Mouse (Mus musculus): Measurements from ENCODE around the gene Vasp. TPM values are rescaled to one million over a fixed set of nuclear protein-coding genes. Genes with fewer than 3 reads are reported as not detected.

The Vasp gene
- polyA plus RNA-seq, 1 experiment, result 17.7 TPM

GRCm38 (mm10) chr7:19279052-19279451 lies 7.4 kb upstream of the Vasp start:
- no peaks in the 10 kb centered on the region for H3K36me3 ChIP-seq (ENCODE audit: control insufficient read depth)
- peaks cover 42% of the 10 kb centered on the region for H3K4me1 ChIP-seq (ENCODE audit: control insufficient read depth)
- peaks cover 69% of the 10 kb centered on the region for H3K27me3 ChIP-seq (ENCODE audit: control insufficient read depth)
- TF ChIP-seq TAL1 (IDR thresholded peaks at IDR 0.05; ENCODE audit: low read length) (no peak), GATA1 (IDR thresholded peaks at IDR 0.05; ENCODE audit: low read length) (no peak)
- H3K4me3 ChIP-seq (replicated peaks), result no peak overlapping the region
- peaks cover 12% of the 10 kb centered on the region for H3K9me3 ChIP-seq (ENCODE audit: control insufficient read depth, low read length)

- Histone ChIP-seq H3K27me3 (ENCODE audit: control insufficient read depth) (peaks cover 45% of the 10 kb centered on the region), H3K36me3 (ENCODE audit: control insufficient read depth) (no peaks in the 10 kb centered on the region), H3K4me3 (replicated peaks) (no peak overlapping the region), H3K4me1 (ENCODE audit: control insufficient read depth) (peaks cover 40% of the 10 kb centered on the region), H3K9me3 (ENCODE audit: control insufficient read depth, low read length) (peaks cover 12% of the 10 kb centered on the region)
- TF ChIP-seq TAL1 (IDR thresholded peaks at IDR 0.05; ENCODE audit: low read length) (no peak), GATA1 (IDR thresholded peaks at IDR 0.05; ENCODE audit: low read length) (no peak)
Measured at GRCm38 (mm10) chr7:19276253-19276652, 4.6 kb upstream of the Vasp start.

GRCm38 (mm10) chr7:19272173-19272764 lies 652 bp upstream of the Vasp start:
- Histone ChIP-seq H3K4me1 (ENCODE audit: control insufficient read depth) (peaks cover 68% of the 10 kb centered on the region), H3K9me3 (ENCODE audit: control insufficient read depth, low read length) (peaks cover 3% of the 10 kb centered on the region; the same call in 1 of the 2 replicates), H3K27me3 (ENCODE audit: control insufficient read depth) (peaks cover 5% of the 10 kb centered on the region), H3K36me3 (ENCODE audit: control insufficient read depth) (peaks cover 18% of the 10 kb centered on the region), H3K4me3 (replicated peaks) (peak overlapping the region; percentile 93)
- TF ChIP-seq GATA1 (IDR thresholded peaks at IDR 0.05; ENCODE audit: low read length), result no peak
- TF ChIP-seq TAL1 (IDR thresholded peaks at IDR 0.05; ENCODE audit: low read length), result no peak

- Histone ChIP-seq H3K36me3 (ENCODE audit: control insufficient read depth) (peaks cover 32% of the 10 kb centered on the region), H3K4me3 (replicated peaks) (peak overlapping the region; percentile 93), H3K9me3 (ENCODE audit: control insufficient read depth, low read length) (no peaks in the 10 kb centered on the region), H3K27me3 (ENCODE audit: control insufficient read depth) (no peaks in the 10 kb centered on the region), H3K4me1 (ENCODE audit: control insufficient read depth) (peaks cover 82% of the 10 kb centered on the region)
- no peak for TF ChIP-seq GATA1 (IDR thresholded peaks at IDR 0.05; ENCODE audit: low read length)
- no peak for TF ChIP-seq TAL1 (IDR thresholded peaks at IDR 0.05; ENCODE audit: low read length)
Measured at GRCm38 (mm10) chr7:19270509-19271237, 944 bp downstream of the Vasp start.

- Histone ChIP-seq H3K4me1 (ENCODE audit: control insufficient read depth) (peaks cover 89% of the 10 kb centered on the region), H3K9me3 (ENCODE audit: control insufficient read depth, low read length) (no peaks in the 10 kb centered on the region), H3K27me3 (ENCODE audit: control insufficient read depth) (no peaks in the 10 kb centered on the region), H3K36me3 (ENCODE audit: control insufficient read depth) (peaks cover 40% of the 10 kb centered on the region), H3K4me3 (replicated peaks) (peak overlapping the region; percentile 93)
- TF ChIP-seq GATA1 (IDR thresholded peaks at IDR 0.05; ENCODE audit: low read length) (no peak), TAL1 (IDR thresholded peaks at IDR 0.05; ENCODE audit: low read length) (no peak)
Measured at GRCm38 (mm10) chr7:19269721-19270441, 1.7 kb downstream of the Vasp start.

GRCm38 (mm10) chr7:19268993-19269681 lies 2.5 kb downstream of the Vasp start:
- H3K4me3 ChIP-seq (replicated peaks), result peak overlapping the region; percentile 93
- no peaks in the 10 kb centered on the region for H3K27me3 ChIP-seq (ENCODE audit: control insufficient read depth)
- TF ChIP-seq GATA1 (IDR thresholded peaks at IDR 0.05; ENCODE audit: low read length), result no peak
- TF ChIP-seq TAL1 (IDR thresholded peaks at IDR 0.05; ENCODE audit: low read length), result no peak
- H3K9me3 ChIP-seq (ENCODE audit: control insufficient read depth, low read length), result no peaks in the 10 kb centered on the region
- H3K36me3 ChIP-seq (ENCODE audit: control insufficient read depth), result peaks cover 48% of the 10 kb centered on the region
- peaks cover 93% of the 10 kb centered on the region for H3K4me1 ChIP-seq (ENCODE audit: control insufficient read depth)

GRCm38 (mm10) chr7:19267051-19267450 lies 4.6 kb downstream of the Vasp start:
- TF ChIP-seq GATA1 (IDR thresholded peaks at IDR 0.05; ENCODE audit: low read length) (no peak), TAL1 (IDR thresholded peaks at IDR 0.05; ENCODE audit: low read length) (no peak)
- peaks cover 92% of the 10 kb centered on the region for H3K4me1 ChIP-seq (ENCODE audit: control insufficient read depth)
- H3K27me3 ChIP-seq (ENCODE audit: control insufficient read depth), result no peaks in the 10 kb centered on the region
- H3K4me3 ChIP-seq (replicated peaks), result no peak overlapping the region
- H3K36me3 ChIP-seq (ENCODE audit: control insufficient read depth), result peaks cover 69% of the 10 kb centered on the region
- no peaks in the 10 kb centered on the region for H3K9me3 ChIP-seq (ENCODE audit: control insufficient read depth, low read length)

- H3K4me1 ChIP-seq (ENCODE audit: control insufficient read depth), result peaks cover 88% of the 10 kb centered on the region
- H3K9me3 ChIP-seq (ENCODE audit: control insufficient read depth, low read length), result no peaks in the 10 kb centered on the region
- peak overlapping the region; percentile 59 for H3K4me3 ChIP-seq (replicated peaks)
- TF ChIP-seq TAL1 (IDR thresholded peaks at IDR 0.05; ENCODE audit: low read length) (no peak), GATA1 (IDR thresholded peaks at IDR 0.05; ENCODE audit: low read length) (no peak)
- H3K27me3 ChIP-seq (ENCODE audit: control insufficient read depth), result no peaks in the 10 kb centered on the region
- peaks cover 77% of the 10 kb centered on the region for H3K36me3 ChIP-seq (ENCODE audit: control insufficient read depth)
Measured at GRCm38 (mm10) chr7:19265928-19266822, 5.4 kb downstream of the Vasp start.

Data from erythroblast, embryonic 14.5 days (primary cell).